Mouse (Mus musculus): ENCODE measurements around the gene Pigyl. TPM values are rescaled to one million over a fixed set of nuclear protein-coding genes. Genes with fewer than 3 reads are reported as not detected.
A peak's percentile ranks its signal among the peaks of the same experiment; 100 is the strongest.

Gene Pigyl
- polyA plus RNA-seq, 1 experiment from 2014 or later, result 123 TPM

GRCm38 (mm10) chr9:22117754-22118456, 38.7 kb upstream of the Pigyl start:
- H3K9me3 ChIP-seq (ENCODE audit: control insufficient read depth), result no peaks in the 10 kb centered on the region
- no peaks in the 10 kb centered on the region for H3K27me3 ChIP-seq (replicated peaks; ENCODE audit: control insufficient read depth, insufficient read depth, low read length)
- peak overlapping the region; percentile 87 for H3K4me2 ChIP-seq (replicated peaks; ENCODE audit: low read depth)
- H3K36me3 ChIP-seq (ENCODE audit: control insufficient read depth, insufficient read depth), result peaks cover 9% of the 10 kb centered on the region; the same call in 1 of the 2 replicates
- TF ChIP-seq CTCF (IDR thresholded peaks at IDR 0.05; ENCODE audit: low read depth), result peak; percentile 86
- no peak overlapping the region for H3K9ac ChIP-seq (ENCODE audit: low read depth, low read length)
- H3K4me1 ChIP-seq (replicated peaks; ENCODE audit: control insufficient read depth, insufficient read depth, low read length), result 0 out of 2 replicates have a peak, but pooled peaks cover 4% of the 10 kb centered on the region
- H3K27ac ChIP-seq (ENCODE audit: low read depth, low read length), result no peak overlapping the region
- 41% methylated on average over 10 of the region's 10 CpGs for WGBS
- H3K4me3 ChIP-seq (ENCODE audit: low read depth, low read length), result no peak overlapping the region
- ATAC-seq, result no peak

- H3K36me3 ChIP-seq (ENCODE audit: control insufficient read depth, insufficient read depth), result no peaks in the 10 kb centered on the region
- H3K4me3 ChIP-seq (ENCODE audit: low read depth, low read length), result no peak overlapping the region
- H3K4me1 ChIP-seq (replicated peaks; ENCODE audit: control insufficient read depth, insufficient read depth, low read length), result 0 out of 2 replicates have a peak, but pooled peaks cover 4% of the 10 kb centered on the region
- ATAC-seq, result no peak
- H3K27ac ChIP-seq (ENCODE audit: low read depth, low read length), result no peak overlapping the region
- no peak overlapping the region for H3K9ac ChIP-seq (ENCODE audit: low read depth, low read length)
- TF ChIP-seq CTCF (IDR thresholded peaks at IDR 0.05; ENCODE audit: low read depth), result no peak
- H3K9me3 ChIP-seq (ENCODE audit: control insufficient read depth), result no peaks in the 10 kb centered on the region
- WGBS, result 92% methylated on average over 4 of the region's 4 CpGs
- H3K4me2 ChIP-seq (replicated peaks; ENCODE audit: low read depth), result no peak overlapping the region
- H3K27me3 ChIP-seq (replicated peaks; ENCODE audit: control insufficient read depth, insufficient read depth, low read length), result no peaks in the 10 kb centered on the region
These were observed 37.1 kb upstream of the Pigyl start for GRCm38 (mm10) chr9:22119543-22119942.

- Histone ChIP-seq H3K4me2 (replicated peaks; ENCODE audit: low read depth) (no peak overlapping the region), H3K36me3 (ENCODE audit: control insufficient read depth, insufficient read depth) (no peaks in the 10 kb centered on the region), H3K4me1 (replicated peaks; ENCODE audit: control insufficient read depth, insufficient read depth, low read length) (no peaks in the 10 kb centered on the region), H3K9me3 (ENCODE audit: control insufficient read depth) (no peaks in the 10 kb centered on the region), H3K27ac (ENCODE audit: low read depth, low read length) (no peak overlapping the region), H3K9ac (ENCODE audit: low read depth, low read length) (no peak overlapping the region), H3K27me3 (replicated peaks; ENCODE audit: control insufficient read depth, insufficient read depth, low read length) (no peaks in the 10 kb centered on the region), H3K4me3 (ENCODE audit: low read depth, low read length) (no peak overlapping the region)
- TF ChIP-seq CTCF (IDR thresholded peaks at IDR 0.05; ENCODE audit: low read depth), result no peak
- ATAC-seq, result no peak
These were observed 35.1 kb upstream of the Pigyl start for GRCm38 (mm10) chr9:22121545-22121944.

GRCm38 (mm10) chr9:22122005-22122404, 34.6 kb upstream of the Pigyl start:
- H3K27ac ChIP-seq (ENCODE audit: low read depth, low read length), result no peak overlapping the region
- 72% methylated on average over 3 of the region's 3 CpGs for WGBS
- TF ChIP-seq CTCF (IDR thresholded peaks at IDR 0.05; ENCODE audit: low read depth), result no peak
- no peak overlapping the region for H3K4me2 ChIP-seq (replicated peaks; ENCODE audit: low read depth)
- no peaks in the 10 kb centered on the region for H3K27me3 ChIP-seq (replicated peaks; ENCODE audit: control insufficient read depth, insufficient read depth, low read length)
- no peak overlapping the region for H3K9ac ChIP-seq (ENCODE audit: low read depth, low read length)
- no peak for ATAC-seq
- H3K36me3 ChIP-seq (ENCODE audit: control insufficient read depth, insufficient read depth), result no peaks in the 10 kb centered on the region
- H3K9me3 ChIP-seq (ENCODE audit: control insufficient read depth), result no peaks in the 10 kb centered on the region
- H3K4me3 ChIP-seq (ENCODE audit: low read depth, low read length), result no peak overlapping the region
- H3K4me1 ChIP-seq (replicated peaks; ENCODE audit: control insufficient read depth, insufficient read depth, low read length), result no peaks in the 10 kb centered on the region

DNA sequence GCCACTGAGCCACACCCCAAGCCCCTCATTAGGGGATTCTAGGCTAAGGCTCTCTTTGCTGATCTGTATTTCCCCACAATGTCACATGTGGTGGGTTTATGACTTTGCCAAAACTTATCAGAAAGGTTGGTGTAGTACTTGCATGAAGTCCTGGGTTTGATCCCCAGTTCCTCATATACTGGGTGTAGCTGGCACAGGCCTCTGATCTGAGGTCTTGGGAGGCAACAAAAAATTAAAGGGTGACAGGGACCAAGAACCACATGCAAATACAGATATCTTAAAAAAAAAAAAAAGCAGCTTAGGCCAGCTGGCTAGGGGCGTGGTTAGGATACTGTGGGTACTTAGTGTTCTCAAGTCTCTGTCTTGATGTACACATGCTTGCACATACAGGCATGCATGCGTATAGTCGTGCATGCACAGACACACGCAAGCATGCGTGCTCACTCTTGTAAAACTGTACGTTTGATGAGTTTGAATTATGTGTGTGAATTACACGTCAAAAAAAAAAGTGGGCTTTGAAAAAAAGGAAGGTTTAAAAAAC, 33.5 kb upstream of the Pigyl start:
- TF ChIP-seq CTCF (IDR thresholded peaks at IDR 0.05; ENCODE audit: low read depth), result no peak
- no peak overlapping the region for H3K4me2 ChIP-seq (replicated peaks; ENCODE audit: low read depth)
- WGBS, result 82% methylated on average over 7 of the region's 7 CpGs
- no peaks in the 10 kb centered on the region for H3K4me1 ChIP-seq (replicated peaks; ENCODE audit: control insufficient read depth, insufficient read depth, low read length)
- H3K4me3 ChIP-seq (ENCODE audit: low read depth, low read length), result no peak overlapping the region
- H3K9ac ChIP-seq (ENCODE audit: low read depth, low read length), result no peak overlapping the region
- H3K27me3 ChIP-seq (replicated peaks; ENCODE audit: control insufficient read depth, insufficient read depth, low read length), result no peaks in the 10 kb centered on the region
- no peaks in the 10 kb centered on the region; the same call in 1 of the 2 replicates for H3K36me3 ChIP-seq (ENCODE audit: control insufficient read depth, insufficient read depth)
- H3K27ac ChIP-seq (ENCODE audit: low read depth, low read length), result no peak overlapping the region
- no peak for ATAC-seq
- H3K9me3 ChIP-seq (ENCODE audit: control insufficient read depth), result no peaks in the 10 kb centered on the region

DNA sequence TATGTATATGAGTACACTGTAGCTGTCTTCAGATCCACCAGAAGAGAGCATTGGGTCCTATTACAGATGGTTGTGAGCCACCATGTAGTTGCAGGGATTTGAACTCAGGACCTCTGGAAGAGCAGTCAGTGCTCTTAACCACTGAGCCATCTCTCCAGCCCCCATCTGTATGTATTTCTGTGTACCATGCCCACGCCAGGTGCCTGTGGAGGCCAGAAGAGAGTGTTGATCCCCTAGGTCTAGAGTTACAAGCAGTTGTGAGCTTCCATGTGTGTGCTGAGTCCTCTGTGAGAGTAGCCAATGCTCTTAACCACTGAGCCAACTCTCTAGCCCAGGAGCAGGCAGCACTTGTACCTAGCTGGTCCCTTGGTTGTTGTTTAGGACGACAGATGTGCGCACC, 32.5 kb upstream of the Pigyl start:
- no peaks in the 10 kb centered on the region for H3K4me1 ChIP-seq (replicated peaks; ENCODE audit: control insufficient read depth, insufficient read depth, low read length)
- no peak for TF ChIP-seq CTCF (IDR thresholded peaks at IDR 0.05; ENCODE audit: low read depth)
- WGBS, result 91% methylated on average over 3 of the region's 3 CpGs
- no peaks in the 10 kb centered on the region for H3K9me3 ChIP-seq (ENCODE audit: control insufficient read depth)
- H3K36me3 ChIP-seq (ENCODE audit: control insufficient read depth, insufficient read depth), result no peaks in the 10 kb centered on the region; the same call in 1 of the 2 replicates
- no peak overlapping the region for H3K4me2 ChIP-seq (replicated peaks; ENCODE audit: low read depth)
- H3K4me3 ChIP-seq (ENCODE audit: low read depth, low read length), result no peak overlapping the region
- H3K27me3 ChIP-seq (replicated peaks; ENCODE audit: control insufficient read depth, insufficient read depth, low read length), result no peaks in the 10 kb centered on the region
- H3K27ac ChIP-seq (ENCODE audit: low read depth, low read length), result no peak overlapping the region
- no peak for ATAC-seq
- no peak overlapping the region for H3K9ac ChIP-seq (ENCODE audit: low read depth, low read length)
